Mouse (Mus musculus) small intestine, adult 2 months (tissue): ENCODE measurements at regions not wholly inside any gene's neighbourhood (a gene's known extent, or its start where the extent isn't known, plus 50 kb on each side); places are given as distances from the start of the nearest gene placed in this dataset.

ENCODE experiments used
- CTCF ChIP-seq: fragments of 200-500 bp; IDR thresholded peaks from 2 replicates; pipeline ENCODE4 v1.5.1; 2012; ENCODE audit warnings: low read depth, mild to moderate bottlenecking, control low read depth, inconsistent platforms, low read length, moderate library complexity, mixed read lengths; ENCODE audit not compliant: insufficient replicate concordance, insufficient read length; ENCODE audit errors: extremely low read depth
- POLR2A ChIP-seq: fragments of 200-500 bp; IDR thresholded peaks from 2 replicates; pipeline ENCODE4 v1.6.1; 2012; ENCODE audit warnings: low read depth, mild to moderate bottlenecking, control low read depth, inconsistent platforms, low read length, moderate library complexity

GRCm38 (mm10) chr7:37307191-37307590 is 466.2 kb downstream of the Zfp536 start:
- TF ChIP-seq POLR2A (no peak), CTCF (no peak)
